Mouse (Mus musculus) hindbrain, embryonic 14.5 days (tissue): ENCODE results near the gene Phyh. TPM values are rescaled to one million over a fixed set of nuclear protein-coding genes. Genes with fewer than 3 reads are reported as not detected.

Source experiments
- ATAC-seq: fragments of 200-750 bp; cut with Nextera tagmentation; 2 replicates; pipeline ENCODE4 v1.8.0; 2017; ENCODE audit warnings: moderate number of reproducible peaks, mild to moderate bottlenecking, moderate TSS enrichment, moderate library complexity; ENCODE audit not compliant: low FRiP score
- DNase-seq: peaks from one replicate; pipeline ENCODE4 v3.0.0-alpha.2; 2015; ENCODE audit warnings: low spot score
- H3K27ac ChIP-seq: fragments of 300-500 bp; sonication (generic); 2 replicates; pipeline ENCODE4 v1.5.1; 2014; ENCODE audit warnings: mild to moderate bottlenecking, moderate library complexity
- H3K27me3 ChIP-seq: fragments of 300-500 bp; sonication (generic); 2 replicates; pipeline ENCODE4 v1.6.1; 2014; ENCODE audit warnings: mild to moderate bottlenecking, low read length, mixed read lengths; ENCODE audit not compliant: control insufficient read depth, insufficient read depth
- H3K36me3 ChIP-seq: fragments of 300-500 bp; sonication (generic); replicated peaks from 2 replicates; pipeline ENCODE4 v1.6.1; 2014; ENCODE audit not compliant: control insufficient read depth, insufficient read depth
- H3K4me1 ChIP-seq: fragments of 300-500 bp; sonication (generic); replicated peaks from 2 replicates; pipeline ENCODE4 v1.6.1; 2014; ENCODE audit warnings: antibody characterized with exemption, low read length, mixed read lengths; ENCODE audit not compliant: control insufficient read depth, insufficient read depth
- H3K4me2 ChIP-seq: fragments of 300-500 bp; sonication (generic); replicated peaks from 2 replicates; pipeline ENCODE4 v1.6.1; 2014; ENCODE audit warnings: mild to moderate bottlenecking, moderate library complexity
- H3K4me3 ChIP-seq: fragments of 300-500 bp; sonication (generic); replicated peaks from 2 replicates; pipeline ENCODE4 v1.5.1; 2014; ENCODE audit warnings: mild to moderate bottlenecking, low read length
- H3K9ac ChIP-seq: fragments of 300-500 bp; sonication (generic); 2 replicates; pipeline ENCODE4 v1.6.1; 2014
- H3K9me3 ChIP-seq: fragments of 300-500 bp; sonication (generic); 2 replicates; pipeline ENCODE4 v1.6.1; 2016; ENCODE audit warnings: low read length; ENCODE audit not compliant: control insufficient read depth
- WGBS: fragments of 180-500 bp; shearing (Covaris S2); extraction: QIAGEN DNeasy Blood & Tissue Kit; methylation state at CpG from one replicate; pipeline ENCODE4 v1.1.7; 2014; 5-methylcytosine and 5-hydroxymethylcytosine counted together
- polyA plus RNA-seq: library from polyadenylated mRNA; unstranded; fragments of >200 nt; fragmentation: Nextera tagmentation; extraction: Ambion mirVana; gene quantifications from 2 replicates; pipeline ENCODE4 v1.2.1, GENCODE M21; 2014

Phyh gene
- polyA plus RNA-seq, 1 experiment from 2014 or later: 82.4 TPM

GRCm38 (mm10) chr2:4909909-4910308, 8.9 kb upstream of the Phyh start:
- no peaks in the 10 kb centered on the region for H3K9me3 ChIP-seq
- 74% methylated on average over 6 of the region's 6 CpGs for WGBS
- no peaks in the 10 kb centered on the region for H3K27me3 ChIP-seq
- peaks cover 43% of the 10 kb centered on the region for H3K36me3 ChIP-seq
- H3K4me1 ChIP-seq: no peaks in the 10 kb centered on the region
- H3K27ac ChIP-seq: no peak overlapping the region
- no peak overlapping the region for H3K4me3 ChIP-seq
- DNase-seq (no peak), ATAC-seq (no peak)
- no peak overlapping the region for H3K9ac ChIP-seq
- no peak overlapping the region for H3K4me2 ChIP-seq

DNA sequence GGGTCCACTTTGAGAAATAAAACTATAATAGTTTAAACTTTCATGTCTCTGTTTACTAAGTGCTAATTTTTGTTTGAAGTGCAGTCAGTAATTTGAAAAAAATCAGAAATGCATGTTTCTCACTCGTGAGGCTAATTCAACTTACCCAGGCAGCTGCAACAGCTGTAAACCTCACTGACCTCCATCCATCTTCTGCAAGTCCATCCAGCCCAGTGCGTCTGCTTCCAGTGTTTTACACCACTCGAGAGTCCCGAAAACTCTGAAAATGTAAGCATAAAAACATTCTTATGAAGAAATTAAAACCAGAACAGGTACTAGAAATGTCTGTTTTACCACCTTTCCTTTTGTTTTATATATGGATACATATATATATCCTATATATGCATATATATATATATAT, 8.3 kb upstream of the Phyh start:
- ATAC-seq (no peak), DNase-seq (no peak)
- Histone ChIP-seq H3K4me2 (no peak overlapping the region), H3K27me3 (no peaks in the 10 kb centered on the region), H3K36me3 (peaks cover 36% of the 10 kb centered on the region), H3K4me1 (no peaks in the 10 kb centered on the region), H3K27ac (no peak overlapping the region), H3K4me3 (no peak overlapping the region), H3K9ac (no peak overlapping the region), H3K9me3 (no peaks in the 10 kb centered on the region)
- 83% methylated on average over 4 of the region's 4 CpGs for WGBS

DNA sequence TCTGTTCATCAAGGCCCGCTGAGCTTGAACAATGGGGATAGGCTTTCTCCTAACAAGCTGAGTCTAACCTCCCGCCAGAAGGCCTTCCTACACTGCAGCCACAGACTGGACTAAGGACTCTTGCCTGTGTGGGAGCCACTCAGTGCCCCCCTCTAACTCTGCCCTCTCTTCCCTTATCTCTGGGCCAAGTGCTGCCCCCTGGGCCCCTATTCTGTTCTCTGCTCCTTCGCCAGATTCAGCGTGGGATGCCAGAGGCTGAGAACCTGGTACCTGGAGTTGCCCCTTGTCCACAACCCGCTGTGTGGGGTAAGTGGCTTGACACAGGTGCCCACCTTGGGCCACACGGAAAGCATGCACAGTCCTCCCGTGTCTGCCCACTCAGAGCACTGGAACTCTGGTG, 4.9 kb upstream of the Phyh start:
- no peak overlapping the region for H3K27ac ChIP-seq
- 0 out of 2 replicates have a peak, but pooled peaks cover 4% of the 10 kb centered on the region for H3K4me1 ChIP-seq
- no peaks in the 10 kb centered on the region for H3K9me3 ChIP-seq
- DNase-seq (no peak), ATAC-seq (no peak)
- H3K36me3 ChIP-seq: peaks cover 4% of the 10 kb centered on the region; the same call in 1 of the 2 replicates
- no peak overlapping the region for H3K4me3 ChIP-seq
- 71% methylated on average over 7 of the region's 7 CpGs for WGBS
- no peaks in the 10 kb centered on the region for H3K27me3 ChIP-seq
- no peak overlapping the region for H3K4me2 ChIP-seq
- no peak overlapping the region for H3K9ac ChIP-seq

DNA sequence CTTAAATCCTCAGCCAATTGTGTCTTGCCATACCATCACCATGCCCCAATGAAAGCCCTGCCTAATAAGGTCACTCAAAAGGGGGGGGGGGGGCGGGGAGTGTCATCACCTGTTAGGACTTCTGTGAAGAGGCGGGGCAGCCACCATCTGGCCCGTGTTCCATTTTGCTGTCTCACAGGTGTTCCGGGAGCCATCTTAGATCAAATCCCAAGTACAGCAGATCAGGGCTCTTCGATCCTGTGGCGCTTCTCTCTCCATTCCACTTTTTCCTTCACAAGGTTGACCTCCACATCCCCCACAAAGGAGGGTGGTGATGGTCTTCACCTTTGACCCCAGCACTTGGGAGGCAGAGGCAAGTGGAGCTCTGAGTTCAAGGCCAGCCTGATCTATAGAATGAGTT, 2.8 kb upstream of the Phyh start:
- no peak overlapping the region for H3K27ac ChIP-seq
- WGBS: 77% methylated on average over 6 of the region's 6 CpGs
- no peaks in the 10 kb centered on the region for H3K9me3 ChIP-seq
- 0 out of 2 replicates have a peak, but pooled peaks cover 4% of the 10 kb centered on the region for H3K4me1 ChIP-seq
- H3K36me3 ChIP-seq: no peaks in the 10 kb centered on the region
- ATAC-seq: no peak
- H3K27me3 ChIP-seq: no peaks in the 10 kb centered on the region
- H3K4me2 ChIP-seq: no peak overlapping the region
- DNase-seq: no peak
- H3K9ac ChIP-seq: no peak overlapping the region
- H3K4me3 ChIP-seq: no peak overlapping the region

GRCm38 (mm10) chr2:4917326-4918021, 1.3 kb upstream of the Phyh start:
- Histone ChIP-seq H3K9ac (no peak overlapping the region), H3K4me1 (0 out of 2 replicates have a peak, but pooled peaks cover 4% of the 10 kb centered on the region), H3K27ac (no peak overlapping the region), H3K36me3 (no peaks in the 10 kb centered on the region), H3K27me3 (no peaks in the 10 kb centered on the region), H3K4me2 (peak overlapping the region; percentile 40), H3K9me3 (no peaks in the 10 kb centered on the region), H3K4me3 (no peak overlapping the region)
- 20% methylated on average over 8 of the region's 8 CpGs for WGBS
- DNase-seq (peak; percentile 71), ATAC-seq (no peak)

- Histone ChIP-seq H3K4me1 (0 out of 2 replicates have a peak, but pooled peaks cover 4% of the 10 kb centered on the region), H3K27ac (no peak overlapping the region), H3K4me3 (no peak overlapping the region), H3K36me3 (no peaks in the 10 kb centered on the region), H3K27me3 (no peaks in the 10 kb centered on the region), H3K9ac (no peak overlapping the region), H3K9me3 (no peaks in the 10 kb centered on the region), H3K4me2 (no peak overlapping the region)
- DNase-seq: no peak
- ATAC-seq: no peak
- WGBS: 64% methylated on average over 5 of the region's 5 CpGs
These were observed 2.2 kb downstream of the Phyh start for GRCm38 (mm10) chr2:4921019-4921418.

DNA sequence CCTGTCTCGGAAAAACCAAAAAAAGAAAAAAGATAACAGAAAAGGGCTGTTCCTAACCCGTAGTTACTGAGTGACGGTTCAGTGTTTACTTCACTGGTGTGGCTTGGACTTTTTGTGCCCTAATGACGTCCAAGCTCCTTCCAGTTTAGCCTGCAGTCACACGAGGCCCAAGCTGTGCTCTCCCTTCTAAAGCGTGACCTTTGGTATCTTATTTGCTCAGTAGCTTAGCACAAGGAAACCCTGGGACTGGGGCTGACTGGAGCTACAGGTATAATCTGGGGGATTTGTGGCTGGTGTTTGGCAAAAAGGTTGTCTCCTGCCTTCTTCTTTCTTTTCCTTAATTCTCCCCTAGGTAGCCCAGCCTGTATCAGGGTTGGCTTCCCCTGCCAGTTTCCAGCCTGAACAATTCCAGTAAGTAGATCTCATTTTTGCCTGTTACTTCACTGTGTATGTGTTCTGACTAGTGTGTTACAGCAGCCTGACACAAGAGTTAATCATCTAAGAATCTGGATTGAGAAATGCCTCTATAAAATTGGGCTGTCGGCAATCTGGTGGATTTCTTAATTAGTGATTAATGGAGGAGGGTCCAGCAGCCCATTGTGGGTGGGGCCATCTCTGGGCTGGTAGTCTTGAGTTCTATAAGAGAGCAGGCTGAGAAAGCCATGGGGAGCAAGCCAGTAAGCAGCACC, 3.8 kb downstream of the Phyh start:
- Histone ChIP-seq H3K4me3 (no peak overlapping the region), H3K27me3 (no peaks in the 10 kb centered on the region), H3K36me3 (no peaks in the 10 kb centered on the region), H3K4me2 (no peak overlapping the region), H3K27ac (no peak overlapping the region), H3K9ac (no peak overlapping the region), H3K9me3 (no peaks in the 10 kb centered on the region), H3K4me1 (0 out of 2 replicates have a peak, but pooled peaks cover 1% of the 10 kb centered on the region)
- DNase-seq (no peak), ATAC-seq (no peak)
- 69% methylated on average over 7 of the region's 7 CpGs for WGBS

DNA sequence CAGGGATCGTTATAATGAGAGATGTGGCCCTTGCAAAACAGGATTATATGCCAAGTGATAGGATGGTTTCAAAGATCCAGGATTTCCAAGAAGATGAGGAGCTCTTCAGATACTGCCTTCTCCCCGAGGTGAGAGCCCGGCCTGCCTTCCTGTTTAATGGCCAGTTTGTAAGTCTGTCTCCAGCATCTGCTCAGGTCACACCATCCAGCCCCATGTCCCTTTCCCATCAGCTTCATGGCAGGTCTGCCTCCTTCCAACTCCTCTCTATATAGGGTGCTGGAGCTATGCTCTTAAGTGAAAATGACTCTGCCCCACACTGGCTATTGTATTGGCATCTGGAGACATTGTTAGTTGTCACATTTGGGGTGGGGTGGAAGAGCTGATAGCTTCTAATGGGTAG, 8.6 kb downstream of the Phyh start:
- H3K36me3 ChIP-seq: peaks cover 26% of the 10 kb centered on the region
- H3K4me3 ChIP-seq: no peak overlapping the region
- 95% methylated on average over 3 of the region's 3 CpGs for WGBS
- H3K4me2 ChIP-seq: no peak overlapping the region
- H3K9me3 ChIP-seq: no peaks in the 10 kb centered on the region
- no peak overlapping the region for H3K27ac ChIP-seq
- H3K9ac ChIP-seq: no peak overlapping the region
- H3K4me1 ChIP-seq: no peaks in the 10 kb centered on the region
- DNase-seq (no peak), ATAC-seq (no peak)
- H3K27me3 ChIP-seq: no peaks in the 10 kb centered on the region

DNA sequence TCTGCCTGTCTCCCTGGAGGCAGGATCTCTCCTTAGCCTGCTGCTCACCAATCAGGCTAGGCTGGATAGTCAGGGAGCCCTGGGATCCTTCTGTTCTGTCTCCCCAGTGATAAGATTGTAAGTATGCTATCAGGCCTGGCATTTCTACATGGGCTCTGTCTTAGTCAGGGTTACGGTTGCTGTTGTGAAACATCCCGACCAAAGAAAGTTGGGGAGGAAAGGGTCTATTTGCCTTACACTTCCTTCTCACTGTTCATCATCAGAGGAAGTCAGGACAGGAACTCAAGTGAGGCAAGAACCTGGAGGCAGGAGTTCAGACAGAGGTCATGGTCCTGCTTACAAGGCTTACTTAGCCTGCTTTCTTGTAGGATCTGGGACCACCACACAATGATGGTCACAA, 10.4 kb downstream of the Phyh start:
- ATAC-seq (no peak), DNase-seq (no peak)
- no peaks in the 10 kb centered on the region for H3K4me1 ChIP-seq
- peaks cover 26% of the 10 kb centered on the region for H3K36me3 ChIP-seq
- WGBS: 84% methylated on average over 2 of the region's 2 CpGs
- no peak overlapping the region for H3K27ac ChIP-seq
- no peak overlapping the region for H3K4me2 ChIP-seq
- no peaks in the 10 kb centered on the region for H3K27me3 ChIP-seq
- no peak overlapping the region for H3K9ac ChIP-seq
- H3K4me3 ChIP-seq: no peak overlapping the region
- no peaks in the 10 kb centered on the region for H3K9me3 ChIP-seq
